ENCODE assay signal across 5 mouse cellular contexts in genomic region chr15:4595521-4595920, GRCm38 (mm10).
A peak's percentile ranks its signal among the peaks of the same experiment; 100 is the strongest.
DNase-seq lines count a peak whose midpoint lies in the region; ATAC-seq and TF ChIP-seq lines count a peak whose summit lies in the region.
"Not testable (repeated sequence)": the region's sequence is repeated elsewhere in the genome, so short reads cannot be mapped to it uniquely, and the experiment has no call there.

No protein-coding gene starts in this region.

- peak overlapping the region; percentile 15; the same call in 1 of the 2 replicates for H3K4me3 ChIP-seq in kidney, adult 2 months (ENCODE audit: insufficient read depth, low read depth, low read length)
- not testable (repeated sequence) for H3K4me3 ChIP-seq in lung, postnatal 0 days (ENCODE audit: low read depth, low read length)

- TF ChIP-seq POLR2A in kidney, adult 2 months (IDR thresholded peaks at IDR 0.05; ENCODE audit: low read depth, low read length) = not testable (repeated sequence)

- H3K9me3 ChIP-seq in lung, postnatal 0 days (ENCODE audit: low read length) = not testable (repeated sequence)

- not testable (repeated sequence) for H3K27me3 ChIP-seq in kidney, adult 2 months (replicated peaks; ENCODE audit: control insufficient read depth, insufficient read depth, low read length); lung, postnatal 0 days (replicated peaks; ENCODE audit: insufficient read depth, low read length)

- H3K9ac ChIP-seq in lung, postnatal 0 days (replicated peaks; ENCODE audit: low read depth) = not testable (repeated sequence)

- not testable (repeated sequence) for H3K4me2 ChIP-seq in lung, postnatal 0 days (replicated peaks; ENCODE audit: low read depth, low read length)

- not testable (repeated sequence) for ATAC-seq in lung, postnatal 0 days

- TF ChIP-seq EP300 in lung, postnatal 0 days (IDR thresholded peaks at IDR 0.05) = not testable (repeated sequence)

- H3K27ac ChIP-seq in kidney, adult 2 months (ENCODE audit: insufficient read depth, low read depth, low read length) = peak overlapping the region; percentile 22; the same call in 1 of the 2 replicates
- H3K27ac ChIP-seq in lung, postnatal 0 days (ENCODE audit: low read length) = not testable (repeated sequence)

- WGBS in kidney, adult 2 months = 74% methylated on average over 8 of the region's 8 CpGs
- 83% methylated on average over 8 of the region's 8 CpGs for WGBS in lung, postnatal 0 days

- not testable (repeated sequence) for H3K4me1 ChIP-seq in kidney, adult 2 months (ENCODE audit: control insufficient read depth, insufficient read depth, low read length); lung, postnatal 0 days (ENCODE audit: insufficient read depth, low read depth, low read length)

- TF ChIP-seq CTCF in kidney, adult 2 months (conservative IDR thresholded peaks at IDR 0.05; ENCODE audit: insufficient read depth, insufficient read length, low read depth, low read length); lung, postnatal 0 days (IDR thresholded peaks at IDR 0.05): not testable (repeated sequence)

- H3K36me3 ChIP-seq in kidney, adult 2 months (ENCODE audit: control insufficient read depth, insufficient read depth, low read length); lung, postnatal 0 days (ENCODE audit: insufficient read depth, low read length): not testable (repeated sequence)

- DNase-seq in cerebellum, adult 9-10 months = peak; percentile 3
- peak; percentile 10 to 11 for DNase-seq in cerebellum, postnatal 14 days
- DNase-seq in kidney, adult 2 months = peak; percentile 65
- DNase-seq in kidney, adult 9 months = peak; percentile 78
- peak; percentile 0 for DNase-seq in lung, postnatal 0 days (ENCODE audit: low spot score)

Comparison
In these comparisons a context has a peak if more than half of its experiments do, and no peak if none do; other contexts are left out.
1. DNase-seq: peak in every context shown above with its lines; median percentile 78 in kidney, adult 9 months; 65 in kidney, adult 2 months; 10 in cerebellum, postnatal 14 days; 3 in cerebellum, adult 9-10 months; 0 in lung, postnatal 0 days.